Mouse (Mus musculus) testis, postnatal 10 days (tissue): Measurements from ENCODE around the gene Slc11a2.
"Not testable (repeated sequence)": the region's sequence is repeated elsewhere in the genome, so short reads cannot be mapped to it uniquely, and the experiment has no call there.

Source experiments
- DNase-seq: peaks from one replicate; pipeline ENCODE4 v3.0.0; 2021; ENCODE audit warnings: low spot score

Gene Slc11a2

DNA sequence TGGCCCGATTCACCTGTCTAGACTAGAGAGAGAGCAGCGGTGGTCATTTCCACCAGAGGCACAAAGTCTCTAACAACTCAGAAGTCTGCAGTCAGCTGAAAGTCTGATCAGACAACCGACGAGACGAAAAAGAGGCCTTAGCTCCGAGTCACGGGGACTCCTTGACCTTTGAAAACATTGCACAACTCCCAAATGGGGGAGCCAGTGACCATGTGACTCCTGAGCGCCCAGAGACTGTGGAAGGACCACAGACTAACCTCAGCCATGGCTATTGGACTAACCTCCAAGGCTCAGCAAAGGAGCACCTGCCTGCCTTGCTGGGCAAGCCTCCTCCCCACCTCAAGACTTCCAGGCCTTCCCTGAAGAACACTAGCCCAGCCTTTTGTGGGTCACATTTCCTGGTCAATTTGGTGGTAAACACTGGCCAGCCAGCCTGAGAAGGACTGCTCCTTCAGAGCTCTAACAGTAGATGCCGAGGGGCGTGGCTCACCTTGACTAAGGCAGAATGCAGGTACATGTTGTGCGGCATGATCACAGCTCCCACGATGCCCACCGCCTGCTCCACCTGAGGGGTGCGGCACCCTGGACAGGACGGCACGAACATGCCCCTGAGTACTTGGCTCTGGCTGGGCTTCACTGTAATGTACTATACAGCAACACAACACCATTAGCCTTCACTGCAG lies 21.4 kb downstream of the Slc11a2 start:
- DNase-seq, result peak; percentile 55

DNA sequence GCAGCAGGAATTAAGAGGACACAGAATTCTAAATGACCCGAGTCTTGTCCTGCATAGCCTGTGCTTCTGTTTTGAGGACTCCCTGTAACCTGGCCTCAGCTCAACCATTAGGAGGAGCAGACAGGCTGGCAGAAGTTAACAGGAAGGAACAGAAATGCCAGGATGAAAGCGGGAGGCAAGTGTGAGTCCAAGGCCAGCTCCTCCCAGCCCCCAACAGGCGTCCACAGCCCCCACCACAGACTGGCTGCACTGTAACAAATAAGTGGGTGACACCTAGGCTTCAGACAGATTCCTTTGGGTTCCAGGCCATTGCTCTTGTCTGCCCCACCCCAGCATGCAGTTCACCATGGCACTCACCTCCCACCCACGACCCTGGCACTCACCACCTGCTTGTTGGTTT lies 22.1 kb downstream of the Slc11a2 start:
- no peak for DNase-seq

DNA sequence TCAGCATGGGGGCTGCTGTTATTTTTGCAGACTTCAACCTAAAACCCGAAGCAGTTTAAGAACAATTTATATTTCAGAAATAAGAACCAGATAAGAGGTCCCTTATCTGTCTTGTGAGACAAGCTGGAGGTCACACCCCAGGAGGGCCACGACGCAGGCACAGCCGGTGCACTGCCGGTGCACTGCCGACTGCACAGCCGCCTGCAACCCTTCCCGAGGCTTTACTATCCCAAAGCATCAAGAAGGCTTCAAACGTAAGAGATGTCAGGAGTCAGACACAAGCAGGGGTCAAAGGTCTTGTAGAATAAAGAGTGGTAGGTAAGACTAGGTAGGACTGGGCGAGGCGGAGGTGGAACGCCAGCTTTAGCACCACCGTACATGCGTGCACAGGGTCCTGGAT lies 22.5 kb downstream of the Slc11a2 start:
- no peak for DNase-seq

DNA sequence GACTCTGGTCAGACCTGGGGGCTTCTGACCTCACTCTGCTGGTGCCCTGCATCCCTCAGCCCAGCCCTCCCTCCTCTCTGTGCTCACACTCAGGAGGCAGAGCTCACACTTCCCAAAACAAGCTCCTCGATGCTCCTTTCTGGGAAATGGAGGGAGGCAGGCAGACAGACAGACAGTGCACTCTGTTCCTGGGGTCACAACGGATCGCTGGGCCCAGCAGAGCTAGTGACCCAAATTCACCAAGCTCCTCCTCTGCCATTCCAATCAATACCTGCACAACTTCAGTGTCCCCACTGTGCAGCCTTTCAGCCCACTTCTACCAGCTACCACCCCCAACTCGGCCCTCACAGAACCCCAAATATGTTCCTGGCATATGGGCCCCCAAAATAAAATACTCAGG lies 23.1 kb downstream of the Slc11a2 start:
- no peak for DNase-seq

DNA sequence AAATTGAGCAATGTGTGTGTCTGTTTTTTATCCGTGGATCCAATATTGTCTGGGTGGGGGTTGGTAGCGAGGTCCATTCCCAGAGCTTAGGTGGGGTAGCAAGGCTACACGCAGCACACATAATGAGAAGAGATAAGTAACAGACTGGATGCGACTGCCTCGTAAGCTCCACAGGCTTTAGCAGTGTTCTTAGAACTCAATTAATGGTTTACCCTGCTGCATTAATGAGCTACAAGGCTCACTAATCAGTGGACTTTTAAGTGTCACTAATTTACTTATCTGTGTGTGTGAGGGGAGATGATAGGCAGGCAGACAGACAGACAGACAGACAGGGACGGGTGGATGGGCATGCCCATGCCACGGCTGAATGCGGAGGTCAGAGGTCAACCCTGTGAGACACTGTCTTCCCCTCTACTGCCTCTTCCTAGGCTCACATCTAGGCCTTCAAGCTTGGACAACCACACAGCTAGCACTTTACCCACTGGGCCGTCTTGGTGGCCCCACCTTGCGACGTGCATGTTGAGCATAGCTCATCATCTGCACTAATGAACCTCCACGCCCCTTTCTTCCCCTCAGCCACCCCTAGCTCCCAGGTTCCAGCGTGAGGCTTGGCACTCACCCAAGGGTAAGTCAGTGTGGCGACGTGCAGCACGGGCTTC lies 24.2 kb downstream of the Slc11a2 start:
- no peak for DNase-seq

DNA sequence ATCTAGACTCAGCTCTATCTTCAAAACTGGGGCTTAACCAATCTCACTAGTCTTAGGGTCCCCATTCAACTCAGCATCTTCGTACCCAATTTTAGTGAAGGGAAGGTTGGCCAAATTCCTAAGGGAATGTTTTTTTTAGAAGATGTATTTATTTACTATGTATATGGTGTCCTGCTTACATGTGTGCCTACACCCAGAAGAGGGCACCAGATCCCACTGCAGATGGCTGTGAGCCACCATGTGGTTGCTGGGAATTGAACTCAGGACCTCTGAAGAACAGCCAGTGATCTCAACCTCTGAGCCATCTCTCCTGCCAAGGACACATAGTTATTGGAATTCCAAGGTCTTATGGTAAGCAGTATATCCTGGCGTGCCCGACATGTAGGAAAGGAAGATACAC lies 29.3 kb downstream of the Slc11a2 start:
- no peak for DNase-seq

DNA sequence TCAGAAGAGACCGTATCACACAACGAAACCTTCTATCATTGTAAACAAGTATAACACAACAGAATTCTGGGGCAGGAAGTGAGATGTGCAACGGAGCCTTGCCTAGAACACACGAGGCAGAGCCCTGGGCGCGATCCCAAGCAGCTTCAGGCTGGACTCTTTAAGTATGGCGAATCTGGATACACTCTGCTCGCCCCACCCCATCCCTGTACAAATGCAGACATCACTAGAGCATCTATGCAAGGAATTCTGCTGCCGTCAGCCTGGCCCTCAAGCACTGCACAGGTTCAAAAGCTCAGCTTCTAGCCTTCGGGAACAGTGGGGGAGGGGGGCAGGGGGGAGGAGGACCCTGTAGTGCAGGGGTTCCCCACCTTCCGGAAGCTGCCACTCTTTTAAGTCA lies 31.9 kb downstream of the Slc11a2 start:
- no peak for DNase-seq

DNA sequence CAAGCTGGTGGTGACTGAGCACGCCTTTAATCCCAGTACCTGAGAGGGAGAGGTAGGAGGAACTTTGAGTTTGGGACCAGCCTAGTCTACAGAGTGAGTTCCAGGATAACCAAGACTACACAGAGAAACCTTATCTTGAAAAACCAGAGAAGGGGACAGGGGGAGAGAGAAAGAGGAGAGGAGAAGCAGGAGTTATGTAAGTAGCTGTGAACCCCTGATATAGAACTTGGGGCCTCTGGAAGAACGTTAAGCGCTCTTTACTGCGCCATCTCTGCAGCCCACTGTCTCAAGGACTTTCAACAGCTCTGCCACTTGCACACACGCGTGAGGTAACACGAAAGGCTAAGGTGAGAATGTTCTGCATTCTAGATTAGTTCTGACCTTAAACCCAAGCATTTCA lies 33.3 kb downstream of the Slc11a2 start:
- DNase-seq, result no peak

DNA sequence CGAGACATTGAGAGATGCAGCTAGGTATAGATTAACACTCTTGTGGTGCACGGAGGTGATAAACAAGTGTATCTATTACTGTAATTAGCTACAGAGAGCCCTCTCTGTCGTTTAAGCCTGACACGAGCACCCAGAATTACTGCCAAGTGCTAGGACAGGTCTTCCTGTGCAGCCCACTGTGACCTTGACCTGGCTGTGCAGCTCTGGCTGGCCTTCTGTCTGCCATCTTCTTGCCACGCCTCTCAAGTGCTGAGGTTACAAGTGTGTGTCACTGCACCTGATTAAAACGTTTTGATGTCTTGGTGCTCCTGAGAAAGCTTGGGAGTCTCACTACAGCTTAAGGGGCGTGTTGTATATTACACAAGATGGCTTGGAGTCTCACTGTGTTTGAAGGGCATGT lies 33.8 kb downstream of the Slc11a2 start:
- DNase-seq, result no peak

DNA sequence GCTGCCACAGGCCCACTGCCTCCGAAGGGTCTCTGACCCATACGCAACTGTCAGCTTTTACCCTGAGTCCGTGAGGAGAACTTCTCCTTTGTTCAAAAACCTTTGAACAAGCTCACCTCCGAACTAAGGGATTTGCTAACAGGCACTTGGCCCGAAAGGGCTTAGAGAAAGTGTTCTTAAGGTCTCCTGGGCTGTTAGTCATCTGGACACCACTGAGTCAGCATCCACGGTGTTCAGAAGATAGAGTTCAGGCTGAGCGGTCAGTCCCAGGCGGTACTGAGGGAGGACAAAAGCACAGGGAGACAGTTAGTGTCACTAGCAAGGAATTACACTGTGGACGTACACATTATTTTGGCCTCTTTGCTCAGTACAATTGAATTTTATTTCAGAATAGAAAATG lies 36.0 kb downstream of the Slc11a2 start:
- no peak for DNase-seq

DNA sequence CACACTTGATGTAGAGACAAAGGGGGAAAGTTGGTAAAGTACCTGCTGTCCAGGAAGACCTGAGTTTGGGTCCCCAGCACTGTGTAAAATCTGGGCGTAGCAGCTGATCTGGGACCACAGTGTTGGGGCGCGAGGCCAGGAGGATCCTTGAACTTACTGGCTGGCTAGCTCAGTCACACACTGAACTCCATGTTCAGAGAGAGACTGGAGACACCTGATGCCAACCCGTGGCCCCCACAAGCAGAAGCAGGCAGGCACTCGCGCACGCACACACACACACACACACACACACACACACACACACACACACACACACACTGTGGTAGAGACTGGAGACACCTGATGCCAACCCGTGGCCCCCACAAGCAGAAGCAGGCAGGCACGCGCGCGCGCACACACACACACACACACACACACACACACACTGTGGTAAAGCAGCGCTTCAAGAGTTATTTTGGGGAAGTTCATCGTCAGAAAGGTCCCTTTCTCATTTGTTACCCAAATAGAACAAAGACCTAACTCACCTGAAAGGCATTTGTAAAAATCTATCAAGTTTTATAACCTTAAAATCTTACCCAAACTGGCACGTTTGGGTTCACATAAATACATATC lies 36.5 kb downstream of the Slc11a2 start:
- DNase-seq, result no peak

DNA sequence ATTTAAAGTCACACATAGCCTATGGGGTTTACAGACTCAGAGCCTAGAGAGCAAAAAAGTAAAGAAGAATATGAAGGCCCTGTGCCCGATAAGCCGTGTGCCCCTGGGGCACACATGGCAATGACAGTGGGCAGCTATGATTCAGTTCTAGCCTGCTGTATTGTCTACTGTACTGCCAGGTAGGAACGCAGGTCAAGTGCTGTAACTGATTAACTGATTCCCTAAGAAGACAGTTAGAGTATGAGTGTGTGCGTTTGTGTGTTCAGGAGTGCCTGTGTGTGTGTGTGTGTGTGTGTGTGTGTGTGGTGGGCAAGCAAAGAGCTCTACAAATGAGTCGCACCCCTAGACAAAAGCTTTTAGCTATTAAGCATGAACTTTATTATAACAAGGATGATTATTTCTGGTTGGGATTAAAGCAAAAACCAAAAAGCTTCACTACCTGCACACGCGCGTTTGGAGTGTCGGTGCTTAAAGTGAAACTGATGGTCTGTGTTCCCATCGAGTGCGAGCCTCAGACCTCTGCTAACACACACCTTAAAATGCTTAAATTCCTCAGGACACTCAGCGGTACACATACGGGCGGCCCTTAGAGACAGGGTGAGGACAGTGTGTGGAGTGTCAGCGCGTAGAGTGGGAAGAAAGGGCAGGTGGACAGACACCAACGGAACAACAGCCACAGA lies 37.2 kb downstream of the Slc11a2 start:
- no peak for DNase-seq

DNA sequence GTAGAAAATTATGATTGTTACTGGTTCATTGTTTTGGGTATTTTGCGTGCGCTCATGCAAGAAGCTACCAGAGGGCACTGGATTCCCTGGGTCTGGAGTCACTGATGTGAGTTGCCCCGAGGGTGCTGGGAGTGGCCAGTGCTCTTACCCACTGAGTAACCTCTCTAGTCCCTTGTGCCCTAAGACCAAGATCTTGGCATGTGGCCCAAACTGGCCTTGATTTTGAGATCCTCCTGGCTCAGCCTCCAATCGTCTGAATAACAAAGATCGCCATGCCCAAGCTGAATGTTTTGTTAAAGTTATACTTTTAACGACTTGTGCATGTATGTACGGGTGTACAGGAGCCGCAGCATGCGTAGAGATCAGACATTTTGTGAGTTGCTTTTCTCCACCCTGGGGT lies 39.2 kb downstream of the Slc11a2 start:
- no peak for DNase-seq

DNA sequence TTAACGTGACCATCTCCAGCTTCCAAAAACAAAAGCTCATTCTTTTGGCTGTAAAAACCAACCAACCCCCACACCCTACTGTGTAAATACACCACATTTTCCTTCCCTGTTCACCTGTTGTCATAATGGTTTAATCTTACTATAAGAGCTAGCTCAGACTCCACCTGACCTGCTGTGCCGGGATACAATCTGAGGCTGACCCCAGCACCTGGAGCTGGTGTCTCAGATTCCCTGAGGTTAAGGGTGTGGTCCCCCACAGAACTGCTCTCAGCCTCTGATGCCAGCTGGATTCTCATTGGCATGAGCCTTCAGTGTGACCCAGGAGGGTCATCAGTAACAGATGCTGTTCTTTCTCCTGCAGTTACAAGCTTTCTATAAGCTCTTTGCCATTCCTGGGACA lies 44.8 kb downstream of the Slc11a2 start:
- no peak for DNase-seq

DNA sequence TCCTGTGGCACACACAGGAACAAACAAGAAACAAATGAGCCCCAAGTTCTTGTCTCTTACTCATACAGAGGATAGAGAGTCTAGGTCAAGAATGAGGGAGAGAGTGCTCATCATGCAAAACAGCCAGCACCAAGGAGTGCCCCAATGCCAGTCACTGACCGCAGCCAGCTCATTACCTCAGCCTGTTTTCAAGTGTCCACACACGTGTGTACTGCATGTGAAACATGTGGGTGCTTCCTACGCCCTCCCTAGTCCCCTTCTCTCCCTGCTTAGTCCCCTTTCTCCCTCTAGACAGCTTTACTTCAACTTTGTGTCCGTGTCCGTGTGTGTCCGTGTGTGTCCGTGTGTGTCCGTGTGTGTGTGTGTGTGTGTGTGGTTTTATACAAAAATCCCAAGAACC lies 45.2 kb downstream of the Slc11a2 start:
- no peak for DNase-seq

DNA sequence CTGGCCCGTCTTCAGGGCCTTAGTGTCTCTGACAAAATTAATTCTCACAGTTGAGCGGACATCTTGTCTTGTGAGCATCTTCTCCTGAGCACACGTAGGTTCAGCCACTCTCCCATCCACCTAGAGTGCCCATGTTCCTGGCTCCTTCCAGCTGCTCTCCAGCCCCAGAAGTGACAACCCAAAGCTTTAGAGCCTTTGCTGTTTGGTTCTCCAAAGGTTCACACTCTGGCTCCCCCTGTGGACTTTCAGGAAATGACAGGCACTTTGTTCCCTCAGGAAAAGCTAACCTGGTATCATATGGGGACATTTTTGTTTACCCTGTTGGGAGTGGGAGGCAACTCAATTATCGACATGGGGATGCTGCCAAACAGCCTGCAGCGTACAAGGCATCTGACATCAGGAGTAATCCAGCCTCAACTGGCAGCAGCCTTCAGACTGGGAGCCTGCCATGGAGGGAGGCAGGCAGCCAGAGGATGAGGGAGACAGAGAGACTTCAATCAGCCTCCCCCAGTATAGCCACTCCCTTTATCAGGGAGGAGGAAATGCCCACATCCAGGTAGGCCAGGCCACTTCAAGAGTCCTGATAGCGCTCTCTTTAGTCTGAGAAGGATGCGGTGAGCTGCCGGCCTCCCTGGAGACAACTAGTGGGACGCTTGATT lies 46.9 kb downstream of the Slc11a2 start:
- DNase-seq, result not testable (repeated sequence)

DNA sequence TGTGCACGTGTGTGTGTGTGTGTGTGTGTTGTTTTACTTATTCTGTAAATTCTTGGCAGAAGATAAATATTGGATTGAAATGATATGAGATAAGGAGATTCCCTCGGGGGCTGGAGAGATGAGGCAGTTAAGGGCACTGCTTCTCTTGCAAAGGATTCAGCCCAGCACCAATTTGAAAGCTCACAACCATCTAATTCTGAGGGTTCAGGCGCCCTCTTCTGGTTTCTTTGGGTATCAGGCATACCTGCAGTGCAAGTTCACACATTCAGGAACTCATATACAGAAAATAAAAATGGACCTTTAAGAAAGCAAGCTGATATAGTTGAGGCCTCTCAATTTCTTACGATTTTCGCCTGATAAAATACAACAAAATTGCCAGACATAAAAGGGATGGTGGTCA lies 49.8 kb downstream of the Slc11a2 start:
- peak; percentile 73 for DNase-seq

DNA sequence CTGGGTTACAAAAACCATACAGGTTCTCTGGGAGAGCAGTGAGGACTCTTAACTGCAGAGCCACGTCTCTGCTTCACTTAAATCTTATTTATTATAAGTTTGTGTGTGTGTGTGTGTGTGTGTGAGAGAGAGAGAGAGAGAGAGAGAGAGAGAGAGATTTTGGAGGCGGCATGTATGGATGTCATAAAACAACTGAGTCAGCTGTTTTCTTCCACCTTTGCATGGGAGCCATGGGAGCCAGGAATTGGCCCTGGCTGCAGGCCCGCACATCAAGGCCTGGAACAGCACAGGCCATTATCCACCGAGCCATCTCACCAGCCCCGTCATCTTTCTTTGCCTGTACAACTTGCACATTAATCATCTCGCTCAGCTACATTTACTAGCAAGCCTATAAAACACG lies 57.8 kb downstream of the Slc11a2 start:
- no peak for DNase-seq

DNA sequence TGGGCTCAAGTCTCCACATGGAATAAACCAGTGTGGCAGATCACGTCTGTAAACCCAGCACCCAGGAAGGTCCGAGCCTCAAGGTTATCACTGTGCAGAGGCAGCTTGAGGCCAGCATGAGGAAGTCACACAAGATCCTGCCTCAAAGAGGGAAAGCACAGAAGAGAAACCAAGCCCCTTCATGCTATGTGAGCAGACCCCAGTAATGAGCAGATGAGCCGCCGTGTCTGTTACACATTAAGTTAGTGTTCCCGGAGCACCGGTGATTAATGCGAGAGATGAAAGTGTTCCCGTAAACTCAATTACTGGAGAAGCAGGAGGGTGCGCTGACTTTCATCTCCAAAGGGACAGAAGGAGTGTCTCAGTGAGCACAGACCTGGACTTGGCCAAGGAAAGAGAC lies 58.9 kb downstream of the Slc11a2 start:
- DNase-seq, result not testable (repeated sequence)

DNA sequence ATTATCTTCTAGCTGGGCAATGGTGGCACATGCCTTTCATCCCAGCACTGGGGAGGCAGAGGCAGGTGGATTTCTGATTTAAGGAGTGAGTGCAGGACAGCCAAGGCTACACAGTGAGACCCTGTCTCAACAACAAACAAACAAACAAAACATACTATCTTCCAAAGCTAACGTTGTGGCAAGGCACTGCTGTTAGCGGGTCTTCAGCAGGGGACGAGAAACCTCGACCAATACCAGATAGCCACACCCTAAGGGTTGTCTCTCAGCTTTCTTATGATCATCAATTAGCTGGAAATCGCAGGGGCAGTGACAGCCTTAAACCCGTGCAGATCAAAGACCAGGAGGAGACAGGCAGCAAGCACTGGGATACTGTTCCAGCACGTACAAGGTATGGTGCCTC lies 60.6 kb downstream of the Slc11a2 start, which contains the start of gene Higd1c:
TSS of gene Higd1c (plus strand) at position 301 of the 400 bp plus-strand sequence.
- DNase-seq, result no peak

DNA sequence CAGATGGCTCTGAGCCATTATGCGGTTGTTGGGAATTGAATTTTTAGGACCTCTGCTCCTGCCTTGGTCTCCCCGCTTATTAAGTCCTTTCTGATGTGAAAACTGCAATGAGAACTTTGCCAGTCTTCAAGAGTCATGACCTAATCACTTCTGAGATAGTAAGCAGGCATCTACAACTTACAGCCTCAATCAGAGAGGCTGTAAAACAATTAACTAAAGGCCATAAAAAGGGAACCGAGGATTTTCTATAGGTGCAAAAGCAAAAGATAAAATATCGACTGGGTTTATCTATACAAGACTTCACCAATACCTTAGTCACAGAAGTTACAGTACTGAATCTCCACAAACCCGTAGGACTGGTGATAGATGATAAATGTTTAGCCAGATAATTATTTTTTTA lies 69.0 kb downstream of the Slc11a2 start:
- no peak for DNase-seq

DNA sequence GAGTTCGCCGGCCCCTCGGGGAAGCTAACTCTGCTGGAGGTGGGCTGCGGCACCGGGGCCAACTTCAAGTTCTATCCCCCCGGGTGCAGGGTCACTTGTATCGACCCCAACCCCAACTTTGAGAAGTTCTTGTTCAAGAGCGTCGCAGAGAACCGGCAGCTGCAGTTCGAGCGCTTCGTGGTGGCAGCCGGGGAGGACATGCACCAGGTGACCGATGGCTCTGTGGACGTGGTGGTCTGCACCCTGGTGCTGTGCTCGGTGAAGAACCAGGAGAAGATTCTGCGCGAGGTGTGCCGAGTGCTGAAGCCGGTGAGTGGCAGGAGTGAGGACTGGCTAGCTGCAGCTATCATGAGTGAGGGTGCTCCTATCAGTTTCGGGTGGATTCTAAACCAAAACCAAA lies 71.5 kb downstream of the Slc11a2 start:
- not testable (repeated sequence) for DNase-seq
